Mouse (Mus musculus): ENCODE results near the gene Gpbp1.

Gpbp1 gene

GRCm38 (mm10) chr13:111489802-111490723 is at the start of gene Gpbp1:
Gpbp1 (minus strand) TSS chr13:111490111.
- DNase-seq (ENCODE audit: low read depth, low spot score), result peak; percentile 100

GRCm38 (mm10) chr13:111537718-111538117 is 47.8 kb upstream of the Gpbp1 start:
- no peak for DNase-seq (ENCODE audit: low read depth, low spot score)

GRCm38 (mm10) chr13:111536207-111536887 is 46.4 kb upstream of the Gpbp1 start:
- DNase-seq (ENCODE audit: low read depth, low spot score), result peak; percentile 40

- peak; percentile 61 for DNase-seq (ENCODE audit: low read depth, low spot score)
Measured at GRCm38 (mm10) chr13:111534131-111534530, 44.2 kb upstream of the Gpbp1 start.

- DNase-seq (ENCODE audit: low read depth, low spot score), result peak; percentile 47
Measured at GRCm38 (mm10) chr13:111532178-111532948, 42.5 kb upstream of the Gpbp1 start.

- no peak for DNase-seq (ENCODE audit: low read depth, low spot score)
Measured at GRCm38 (mm10) chr13:111531701-111532100, 41.8 kb upstream of the Gpbp1 start.

GRCm38 (mm10) chr13:111524277-111524676 is 34.4 kb upstream of the Gpbp1 start:
- no peak for DNase-seq (ENCODE audit: low read depth, low spot score)

GRCm38 (mm10) chr13:111522336-111522735 is 32.4 kb upstream of the Gpbp1 start:
- DNase-seq (ENCODE audit: low read depth, low spot score), result no peak

- DNase-seq (ENCODE audit: low read depth, low spot score), result no peak
Measured at GRCm38 (mm10) chr13:111520456-111520855, 30.5 kb upstream of the Gpbp1 start.

- no peak for DNase-seq (ENCODE audit: low read depth, low spot score)
Measured at GRCm38 (mm10) chr13:111518332-111518731, 28.4 kb upstream of the Gpbp1 start.

GRCm38 (mm10) chr13:111516385-111517150 is 26.7 kb upstream of the Gpbp1 start:
- no peak for DNase-seq (ENCODE audit: low read depth, low spot score)

GRCm38 (mm10) chr13:111509385-111509784 is 19.5 kb upstream of the Gpbp1 start:
- no peak for DNase-seq (ENCODE audit: low read depth, low spot score)

- DNase-seq (ENCODE audit: low read depth, low spot score), result peak; percentile 81
Measured at GRCm38 (mm10) chr13:111508645-111509044, 18.7 kb upstream of the Gpbp1 start.

GRCm38 (mm10) chr13:111494330-111495029 is 4.6 kb upstream of the Gpbp1 start:
- DNase-seq (ENCODE audit: low read depth, low spot score), result no peak

GRCm38 (mm10) chr13:111491046-111491756 is 1.3 kb upstream of the Gpbp1 start:
- DNase-seq (ENCODE audit: low read depth, low spot score), result peak; percentile 22

- no peak for DNase-seq (ENCODE audit: low read depth, low spot score)
Measured at GRCm38 (mm10) chr13:111489502-111489801, 459 bp downstream of the Gpbp1 start.

GRCm38 (mm10) chr13:111488651-111489501 is 1.0 kb downstream of the Gpbp1 start:
- DNase-seq (ENCODE audit: low read depth, low spot score), result peak; percentile 62

- DNase-seq (ENCODE audit: low read depth, low spot score), result no peak
Measured at GRCm38 (mm10) chr13:111477695-111478094, 12.2 kb downstream of the Gpbp1 start.

All from A20 (cell line).